Mouse (Mus musculus) adrenal gland, postnatal 25 days (tissue): ENCODE results near the gene Cryba4. TPM values are rescaled to one million over a fixed set of nuclear protein-coding genes. Genes with fewer than 3 reads are reported as not detected.

ENCODE experiments used
- DNase-seq: peaks from one replicate; pipeline ENCODE4 v3.0.0; 2021; ENCODE audit warnings: mixed read lengths
- total RNA-seq: library from RNA; stranded (reverse); gene quantifications from 2 replicates; pipeline ENCODE4 v1.2.3, GENCODE M21; 2021

The Cryba4 gene
- total RNA-seq, 1 experiment from 2014 or later: 14.8 TPM

DNA sequence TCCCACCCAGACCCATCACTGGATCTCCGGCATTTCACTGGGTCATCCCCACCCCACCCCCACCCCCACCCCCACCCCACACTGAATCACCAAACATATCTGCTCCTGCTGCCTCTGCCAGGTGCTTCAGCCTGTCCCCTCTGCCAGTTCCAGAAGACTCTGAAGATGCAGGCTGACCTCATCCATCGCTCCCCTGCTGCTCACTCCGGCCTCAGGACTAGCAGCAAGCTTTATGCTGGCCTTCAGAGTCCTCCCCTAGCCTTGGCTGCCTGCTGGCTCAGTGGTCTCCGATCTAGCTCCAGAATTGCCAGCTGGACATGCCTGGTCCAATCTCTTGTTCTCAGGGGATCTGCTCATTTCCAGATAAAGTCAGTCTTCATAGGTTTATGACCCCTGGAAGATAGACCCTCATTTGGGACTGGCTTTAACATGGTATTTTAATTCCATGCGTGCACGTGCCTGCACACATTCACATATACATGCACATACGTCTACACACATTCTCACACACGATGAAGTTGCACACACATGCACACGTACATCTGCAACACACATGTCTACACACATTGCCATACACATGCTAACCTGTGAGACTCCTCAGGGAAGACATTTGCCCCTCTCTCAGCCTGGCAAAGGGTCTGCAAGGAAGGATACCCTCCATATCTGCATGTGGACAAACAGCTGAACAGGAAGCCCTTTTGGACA, 14.3 kb downstream of the Cryba4 start:
- no peak for DNase-seq

DNA sequence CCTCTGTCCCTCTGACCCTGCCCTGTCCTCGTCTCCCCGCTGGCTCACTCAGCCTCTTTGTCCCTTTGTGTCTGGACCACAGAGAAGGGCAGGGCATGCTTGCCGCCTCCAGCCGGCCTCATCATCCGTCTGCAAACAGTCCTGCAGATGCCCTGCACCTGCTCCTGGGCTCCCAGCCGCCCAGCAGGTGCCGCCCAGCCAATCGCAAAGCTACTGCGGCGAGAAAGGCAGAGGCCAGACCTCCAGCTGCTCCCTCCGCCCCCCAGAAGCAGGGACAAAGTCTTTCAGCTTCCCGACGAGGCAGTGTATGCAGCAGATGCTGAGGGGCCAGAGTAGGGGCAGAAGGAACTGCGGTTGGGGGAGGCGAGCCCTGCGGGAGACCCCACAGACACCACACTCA, 14.9 kb downstream of the Cryba4 start:
- DNase-seq: no peak

DNA sequence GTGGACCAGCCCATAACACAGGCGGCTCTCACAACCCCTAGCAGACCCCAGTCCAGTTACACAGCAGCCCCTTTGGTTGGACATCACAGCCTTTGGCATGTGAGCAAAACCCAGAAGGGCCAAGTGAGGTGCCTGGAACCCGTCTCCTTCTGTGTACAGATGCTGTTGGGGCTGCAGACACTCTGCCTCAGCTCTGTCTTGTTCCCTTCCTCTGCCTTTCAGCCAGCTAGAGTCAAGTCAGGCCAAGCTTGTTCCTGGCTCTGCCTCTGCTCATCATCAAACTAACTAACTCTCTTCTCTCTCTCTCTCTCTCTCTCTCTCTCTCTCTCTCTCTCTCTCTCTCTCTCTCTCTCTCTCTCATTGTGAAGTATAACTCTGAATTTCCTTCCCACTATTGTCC, 15.7 kb downstream of the Cryba4 start:
- no peak for DNase-seq

DNA sequence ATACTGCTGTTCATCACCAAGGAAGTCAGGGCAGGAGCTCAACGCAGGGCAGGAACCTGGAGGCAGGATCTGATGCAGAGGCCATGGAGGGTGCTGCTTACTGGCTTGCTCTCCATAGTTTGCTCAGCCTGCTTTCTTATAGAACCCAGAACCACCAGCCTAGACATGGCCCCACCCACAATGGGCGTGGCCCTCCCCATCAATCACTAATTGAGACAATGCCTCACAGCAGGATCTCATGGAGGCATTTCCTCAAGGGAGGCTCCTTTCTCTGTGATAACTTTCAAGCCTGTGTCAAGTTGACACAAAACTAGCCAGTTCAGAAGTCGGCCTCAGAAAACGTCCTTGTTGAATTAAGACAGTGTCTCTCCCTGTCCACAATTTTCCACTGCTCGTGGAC, 16.5 kb downstream of the Cryba4 start:
- no peak for DNase-seq

DNA sequence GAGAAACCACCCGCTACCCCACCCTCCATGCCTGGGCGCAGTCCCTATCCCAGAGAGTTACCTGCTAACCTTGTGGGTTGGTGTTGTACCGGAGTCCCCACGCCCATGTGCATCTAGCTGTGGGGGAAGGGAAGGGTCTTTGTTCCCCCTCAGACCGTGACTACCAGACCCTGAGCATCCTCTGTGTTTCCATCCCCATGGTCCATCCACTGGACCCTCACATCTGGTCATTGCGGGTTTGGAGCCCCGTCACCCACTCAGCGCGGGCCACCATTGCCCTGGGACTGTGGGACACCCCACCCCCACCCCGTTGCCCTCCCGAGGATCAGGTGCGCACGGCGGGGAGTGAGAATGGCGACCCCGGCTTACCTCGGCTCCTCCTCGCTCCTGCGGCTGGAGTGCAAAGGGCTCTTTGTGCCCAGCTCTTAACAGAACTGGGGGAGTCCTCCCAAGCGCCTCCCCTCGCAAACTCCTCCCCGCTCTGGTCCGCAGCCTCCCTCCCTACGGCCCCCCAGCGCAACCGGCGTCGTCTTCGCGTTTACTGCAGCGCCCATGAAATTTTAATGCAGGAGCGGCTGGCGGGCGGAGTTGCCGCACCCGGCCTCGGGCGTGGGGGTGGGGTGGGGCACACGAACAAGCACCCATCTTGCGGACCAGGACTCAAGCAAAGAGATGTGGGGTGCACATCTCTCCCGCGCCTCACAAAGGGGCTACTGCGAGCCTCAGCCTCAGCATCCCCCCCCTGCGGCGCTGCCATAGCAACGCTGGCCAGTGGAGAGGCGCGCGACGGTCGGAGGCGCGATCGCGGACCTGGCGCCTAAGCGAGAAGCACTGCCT, 23.9 kb downstream of the Cryba4 start:
- no peak for DNase-seq

DNA sequence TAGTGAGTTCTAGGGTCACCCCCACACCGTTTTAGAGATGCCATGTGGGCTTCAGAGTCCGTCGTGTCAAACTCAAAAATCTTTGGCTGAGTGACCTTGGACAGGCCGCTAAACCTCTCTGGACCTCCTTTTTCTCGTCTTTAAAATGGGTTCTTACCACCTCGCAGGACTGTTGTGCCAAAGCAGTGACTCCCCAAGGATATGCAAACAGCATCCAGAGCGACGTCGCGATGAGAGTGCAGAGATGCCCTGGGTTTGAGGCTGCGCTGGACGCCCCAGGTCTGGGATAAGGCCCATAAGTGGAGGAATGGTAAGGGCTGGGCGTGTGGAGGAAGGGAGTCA, 24.4 kb downstream of the Cryba4 start:
- DNase-seq: no peak

DNA sequence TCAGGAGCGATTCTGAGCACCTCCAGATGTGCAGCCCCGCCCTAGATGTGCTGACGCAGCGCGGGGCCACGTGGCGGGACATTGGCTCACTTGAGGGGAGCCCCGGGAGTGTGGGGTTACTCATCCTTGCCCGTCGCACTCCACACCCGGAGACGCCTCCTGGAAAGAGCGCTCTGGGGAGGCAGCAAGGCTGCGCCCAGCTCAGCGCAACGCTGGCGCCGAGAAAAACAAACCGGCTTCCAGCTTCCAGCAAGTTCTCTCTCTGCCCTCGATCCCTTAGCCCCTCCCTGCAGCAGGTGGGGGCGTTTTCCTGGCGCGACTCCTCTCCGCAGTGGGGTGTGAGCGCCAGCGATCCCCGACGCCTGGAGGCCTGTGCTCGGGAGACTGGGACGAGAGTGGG, 25.0 kb downstream of the Cryba4 start:
- peak; percentile 34 for DNase-seq

DNA sequence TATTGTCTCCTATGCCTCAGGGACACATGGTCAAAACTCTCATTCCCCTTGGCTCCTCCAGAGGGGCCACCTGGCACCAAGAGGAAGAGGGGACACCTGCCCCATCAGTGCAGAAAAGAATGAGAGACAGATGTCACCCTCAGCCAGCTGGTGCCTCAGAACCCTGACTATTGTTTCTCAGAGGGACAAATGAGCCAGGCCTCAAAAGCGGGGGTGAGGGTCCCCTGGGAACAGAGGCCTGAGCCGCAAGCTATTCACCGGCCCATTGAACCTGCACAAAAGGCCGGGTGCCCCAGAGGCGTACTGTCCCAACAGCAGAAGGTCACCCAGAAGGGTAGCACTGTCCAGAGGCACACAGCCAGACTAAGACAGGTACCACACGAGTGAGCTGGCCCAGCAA, 26.7 kb downstream of the Cryba4 start:
- no peak for DNase-seq

DNA sequence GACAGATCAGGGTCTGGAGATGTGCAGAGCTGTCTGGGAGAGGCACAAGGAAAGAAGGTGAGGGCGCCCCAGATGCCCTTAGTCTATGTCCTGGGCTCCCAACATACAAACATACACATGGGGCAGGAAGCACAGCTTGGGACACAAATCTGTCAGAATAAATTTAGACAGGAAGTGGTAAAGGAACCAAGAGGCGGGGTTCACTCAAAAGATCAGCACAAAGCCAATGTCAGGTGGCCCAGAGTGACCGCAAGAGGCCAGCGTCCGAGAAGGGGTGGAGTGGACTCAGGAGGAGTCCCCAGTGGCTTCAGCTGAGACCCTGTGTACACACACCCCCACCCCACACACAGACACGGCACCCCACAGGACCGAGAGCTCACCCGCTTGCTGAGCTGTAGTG, 32.1 kb downstream of the Cryba4 start:
- no peak for DNase-seq

DNA sequence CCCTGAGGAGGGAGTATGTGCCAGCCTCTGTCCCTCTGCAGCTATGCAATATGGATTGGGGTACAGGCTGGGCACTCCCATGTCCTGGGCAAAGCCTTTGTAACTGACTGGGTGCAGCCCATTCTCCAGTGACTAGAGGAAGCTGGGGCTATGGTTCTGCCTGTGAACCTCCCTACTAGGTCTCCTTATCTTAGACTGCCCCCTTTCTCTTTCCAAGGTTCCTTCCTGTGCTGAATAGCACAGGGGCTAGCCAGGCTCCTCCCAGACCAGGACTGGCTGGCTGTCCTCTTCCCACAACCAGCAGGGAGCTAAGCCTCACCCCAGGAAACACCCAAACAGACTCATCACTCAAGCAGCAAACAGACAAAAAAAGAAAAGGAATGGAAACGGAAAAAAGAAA, 32.9 kb downstream of the Cryba4 start:
- no peak for DNase-seq

DNA sequence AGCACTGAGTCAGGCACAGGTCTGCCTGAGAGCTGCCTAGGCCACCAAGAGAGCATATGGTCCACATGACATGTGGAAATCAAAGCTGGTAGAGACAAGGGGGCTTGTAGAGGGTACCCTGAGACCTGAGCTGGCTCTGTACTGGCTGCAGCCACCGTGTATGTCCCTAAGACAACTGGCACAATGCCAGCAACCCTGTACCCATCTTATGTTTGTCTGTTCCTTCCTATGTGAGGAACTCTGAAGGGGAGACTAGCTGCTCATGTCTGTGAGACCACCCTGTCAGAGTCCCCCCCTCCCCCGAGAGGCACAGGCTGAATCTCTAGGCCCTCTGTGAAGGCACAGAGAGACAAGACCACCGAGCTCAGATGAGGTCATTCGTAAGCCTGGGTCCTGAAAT, 33.6 kb downstream of the Cryba4 start:
- no peak for DNase-seq

DNA sequence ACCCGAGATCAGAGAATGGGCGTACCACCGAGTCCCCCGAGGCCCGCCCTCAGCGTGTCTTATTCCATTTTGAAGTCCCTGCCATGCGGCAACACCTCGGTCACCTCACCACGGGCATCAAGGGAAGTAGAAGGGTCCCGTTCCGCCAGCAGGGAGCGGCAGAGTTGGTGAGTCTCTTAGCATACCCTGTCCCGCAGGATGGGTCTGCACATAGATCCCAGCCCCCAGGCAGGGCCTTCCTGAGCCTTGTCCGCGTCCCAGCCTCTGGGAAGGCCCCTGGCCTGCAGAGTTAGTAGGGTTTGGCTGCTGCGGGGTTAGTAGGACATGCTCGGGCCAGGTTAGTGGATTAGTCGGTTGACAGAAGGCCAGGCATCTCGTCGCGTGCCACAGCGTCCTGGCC, 35.3 kb downstream of the Cryba4 start:
- no peak for DNase-seq

DNA sequence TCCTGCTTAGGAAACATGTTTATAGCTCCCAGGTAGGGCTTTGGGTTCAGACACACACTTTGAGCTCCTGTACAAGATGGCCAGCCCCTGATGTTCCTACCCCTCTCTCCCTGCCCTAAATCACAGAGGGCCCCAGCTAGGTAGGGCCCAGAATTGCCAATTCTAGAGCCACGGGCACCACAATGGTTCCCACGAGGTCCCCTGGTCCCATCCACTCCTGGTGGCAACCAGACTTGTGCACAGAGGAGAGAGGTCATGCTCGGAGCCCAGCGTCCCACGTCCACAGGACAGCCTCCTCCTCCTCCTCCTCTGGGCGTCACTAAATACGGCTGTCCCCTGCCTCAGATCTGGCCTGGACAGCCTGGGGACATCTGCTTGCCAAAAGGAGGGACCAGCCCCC, 36.0 kb downstream of the Cryba4 start:
- no peak for DNase-seq

DNA sequence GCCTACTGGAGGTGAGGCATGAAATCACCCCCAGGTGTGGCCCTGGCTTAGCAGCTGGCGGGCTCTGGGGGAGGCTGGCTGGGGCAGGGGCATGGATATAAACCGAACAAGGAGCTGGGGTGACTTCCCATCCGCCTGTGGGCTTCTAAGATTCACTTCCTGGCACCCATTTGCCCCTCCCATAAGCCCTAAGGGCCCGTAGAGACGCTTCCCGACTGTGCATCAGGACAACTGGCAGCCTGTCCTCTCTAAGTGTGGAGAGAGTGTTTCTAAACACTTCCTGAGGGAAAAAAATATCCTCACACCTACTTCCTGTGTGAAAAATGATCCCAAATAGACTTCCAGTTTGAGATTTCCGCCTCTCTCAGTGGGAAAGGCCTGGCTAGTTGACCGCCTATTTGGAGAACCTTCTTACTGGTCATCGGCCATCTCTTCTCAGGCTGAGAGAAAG, 36.5 kb downstream of the Cryba4 start:
- no peak for DNase-seq

DNA sequence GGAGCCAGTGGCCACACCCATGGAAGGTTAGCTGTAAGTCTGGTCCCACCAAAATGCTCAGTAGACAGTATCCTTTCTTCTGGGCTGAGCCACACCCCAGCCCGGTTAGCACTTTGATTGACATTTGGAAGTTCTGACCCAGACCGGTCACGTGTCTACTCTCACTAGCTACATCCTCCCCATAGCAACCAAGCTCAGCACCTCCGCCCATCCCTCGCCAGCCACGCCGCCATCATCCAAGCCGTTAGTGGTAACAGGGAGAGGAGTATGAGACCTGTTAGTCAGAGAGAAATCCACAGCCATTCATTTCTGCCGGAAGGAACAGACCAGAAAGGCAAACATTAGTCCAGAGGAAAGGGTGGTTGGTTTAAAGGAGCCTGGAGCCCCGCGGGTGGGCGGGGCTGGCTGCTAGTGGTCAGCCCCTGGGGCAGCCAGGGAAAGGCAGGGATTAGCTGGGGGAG, 37.0 kb downstream of the Cryba4 start:
- DNase-seq: no peak

DNA sequence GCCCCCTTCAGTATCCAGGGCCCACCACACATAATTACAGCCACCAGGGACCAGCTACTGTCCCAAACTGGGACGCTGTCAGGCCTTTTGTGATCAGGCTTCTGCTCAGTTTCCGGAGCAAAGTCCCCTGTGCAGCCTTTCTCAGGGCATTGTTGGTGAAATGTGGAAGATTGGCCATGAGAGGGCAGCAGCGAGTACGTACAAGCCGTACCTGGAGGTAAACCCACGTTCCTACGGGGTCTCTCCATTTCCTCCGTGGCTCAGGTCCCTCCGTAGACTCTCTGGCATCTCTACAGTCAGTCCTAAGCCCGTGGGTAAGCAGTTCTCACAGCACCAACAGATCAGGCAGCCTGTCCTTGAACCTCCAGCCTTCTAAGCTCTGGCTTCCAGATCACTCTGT, 37.9 kb downstream of the Cryba4 start:
- peak; percentile 41 for DNase-seq

DNA sequence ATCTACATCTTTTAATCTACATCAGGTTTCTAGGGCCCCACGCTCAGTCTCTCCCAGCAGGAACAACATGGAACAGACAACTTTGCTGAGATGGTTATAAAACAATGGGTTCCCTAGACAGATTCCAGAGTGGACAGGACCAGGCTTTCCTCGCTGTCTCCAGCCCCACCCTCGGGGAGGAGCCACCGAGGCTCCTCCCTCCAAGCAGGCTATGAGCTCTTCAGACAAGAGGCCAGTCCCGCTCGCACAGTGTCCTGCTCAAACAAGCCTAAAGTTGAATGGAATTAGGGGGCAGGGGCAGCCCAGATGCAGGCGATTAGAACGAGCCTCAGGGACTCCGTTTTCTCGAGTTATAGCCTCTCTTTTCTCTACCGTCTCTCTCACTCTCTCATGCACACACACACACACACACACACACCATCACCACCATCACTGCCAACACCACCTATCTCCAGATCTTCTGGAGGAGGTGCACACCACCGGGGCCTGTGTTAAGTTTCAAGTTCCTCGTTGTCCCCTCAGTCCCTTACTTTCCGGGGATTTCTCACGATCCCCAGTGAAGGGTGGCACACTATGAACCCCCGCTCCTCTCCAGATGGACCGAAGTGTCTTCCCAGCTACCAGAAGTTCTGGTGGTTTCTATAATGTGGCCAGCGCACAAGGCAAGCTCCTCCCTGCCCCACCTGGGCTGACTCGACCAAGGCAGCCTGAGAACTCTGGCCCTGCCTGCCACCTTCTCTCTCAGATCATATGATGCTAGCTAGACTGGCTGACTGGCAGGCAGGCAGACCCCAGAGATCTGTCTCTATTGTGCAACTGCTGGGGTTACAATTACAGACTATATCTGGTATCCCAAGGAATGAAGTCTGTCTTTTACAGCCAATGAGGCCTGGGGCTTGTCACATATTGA, 38.7 kb downstream of the Cryba4 start:
- no peak for DNase-seq

DNA sequence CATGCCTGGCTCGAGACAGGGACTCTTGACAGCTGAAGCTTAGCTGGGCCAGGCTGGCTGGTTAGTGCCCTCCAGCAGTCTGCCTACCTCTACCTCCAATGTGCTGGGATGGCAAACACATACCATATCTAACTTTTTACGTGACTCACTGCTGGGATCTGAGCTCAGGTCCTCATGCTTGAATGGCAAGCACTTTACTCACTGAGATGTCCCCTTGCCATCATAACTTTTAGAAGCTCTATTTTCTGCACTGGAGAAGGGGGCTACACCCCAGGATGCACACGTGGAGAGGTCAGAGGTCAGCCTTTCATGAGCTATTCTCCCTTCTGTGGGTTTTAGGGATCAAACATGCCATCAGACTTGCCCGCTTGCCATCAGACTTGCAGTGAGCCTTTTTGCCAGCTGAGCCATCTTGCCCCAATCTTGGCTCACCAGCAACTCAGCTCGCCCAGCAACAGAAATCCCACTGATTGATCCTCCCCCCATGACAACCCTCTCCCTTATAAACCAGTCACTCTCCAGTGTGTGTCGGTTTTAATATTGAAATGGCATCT, 39.5 kb downstream of the Cryba4 start:
- DNase-seq: no peak

DNA sequence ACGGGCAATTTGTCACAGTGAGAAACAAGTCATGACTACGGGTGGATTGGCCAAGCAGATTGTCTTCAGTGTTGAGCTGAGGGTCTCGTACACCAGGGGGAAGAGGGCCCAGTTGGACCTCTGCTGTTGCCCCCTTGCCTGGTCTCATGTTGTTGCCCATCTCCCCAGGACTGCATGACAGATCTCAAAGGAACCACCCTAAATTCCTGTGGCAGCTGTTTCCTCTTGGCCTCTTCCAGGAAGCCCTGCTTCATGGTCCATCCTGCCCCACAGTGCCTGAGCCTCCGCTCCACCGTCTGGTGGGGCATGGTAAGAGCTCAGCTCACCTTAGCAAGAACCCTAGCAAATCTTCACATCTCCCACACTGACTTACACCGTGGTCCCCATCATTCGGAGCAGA, 40.4 kb downstream of the Cryba4 start:
- no peak for DNase-seq

DNA sequence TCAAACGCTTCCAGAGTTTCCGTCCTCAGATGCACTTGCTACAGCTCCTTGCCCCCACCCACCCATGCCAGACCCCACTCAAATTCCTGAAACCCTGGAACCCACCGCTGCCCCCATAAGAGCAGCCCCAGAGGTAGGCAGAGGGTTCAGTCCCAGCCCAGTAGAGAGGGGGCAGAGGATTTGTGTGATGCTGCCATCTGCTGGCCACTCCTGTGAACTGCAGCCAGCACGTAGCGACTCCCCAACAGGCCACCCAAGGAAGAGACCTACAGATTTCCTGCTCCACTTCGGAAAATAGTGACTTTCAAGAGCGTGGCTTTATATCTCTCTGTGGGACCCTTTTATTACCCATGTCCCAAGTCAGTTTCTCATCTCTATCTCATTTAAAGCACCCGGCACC, 42.2 kb downstream of the Cryba4 start:
- peak; percentile 52 for DNase-seq

DNA sequence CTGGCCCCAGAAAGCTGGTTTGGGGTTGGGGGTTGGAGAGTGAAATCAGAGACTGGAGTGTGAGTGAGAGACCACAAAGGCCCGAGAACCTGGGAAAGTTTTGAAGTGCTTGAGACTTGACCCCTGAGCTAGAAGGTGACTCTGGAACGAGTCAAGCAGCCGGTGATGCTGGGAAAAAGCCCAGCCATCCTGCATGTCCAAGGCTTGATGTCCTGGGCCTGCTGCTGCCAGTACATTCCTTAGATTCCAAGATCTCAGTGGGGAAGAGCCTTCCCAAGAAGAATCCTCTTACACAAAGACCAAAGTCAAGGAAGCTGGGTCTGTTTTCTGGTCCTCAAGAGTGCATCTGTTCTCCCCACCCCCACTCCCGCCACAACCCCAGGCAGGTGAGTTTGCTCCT, 44.0 kb downstream of the Cryba4 start:
- DNase-seq: no peak

DNA sequence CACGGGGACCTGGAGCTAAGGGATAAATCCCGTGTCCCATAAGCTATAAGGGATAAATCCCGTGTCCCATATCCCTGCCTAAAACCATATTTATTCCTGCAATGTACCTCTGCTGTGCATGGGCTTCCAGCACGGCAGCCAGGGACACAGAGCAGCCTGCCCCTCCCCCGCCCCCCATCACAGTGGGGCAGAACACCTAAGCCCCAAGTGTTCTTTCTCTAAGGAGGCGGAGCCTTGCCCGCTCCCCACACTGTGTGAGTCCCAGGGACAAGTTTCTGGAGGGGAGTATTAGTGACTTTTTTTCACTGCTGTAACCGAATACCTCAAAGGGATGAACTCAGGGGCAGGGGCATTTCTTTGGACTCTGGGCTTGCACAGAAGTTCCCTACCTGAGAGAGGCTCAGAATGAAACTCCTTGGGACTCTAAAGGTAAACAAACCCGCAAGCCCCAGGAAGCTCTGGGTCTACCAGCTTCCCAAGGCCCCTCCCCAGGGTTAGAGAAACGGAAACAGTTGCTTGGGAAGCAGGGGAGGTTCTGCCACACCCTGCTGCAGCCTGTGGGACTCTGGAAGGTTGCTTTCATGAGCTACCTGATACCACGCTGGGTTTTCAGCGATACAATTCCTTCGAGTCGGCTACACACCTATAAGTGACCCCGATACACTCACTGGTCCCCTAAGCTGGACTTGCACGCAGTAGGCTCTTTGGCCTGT, 45.6 kb downstream of the Cryba4 start:
- no peak for DNase-seq
